Mouse (Mus musculus) erythroblast, embryonic 14.5 days (primary cell): Measurements from ENCODE around the gene Ranbp2. TPM values are rescaled to one million over a fixed set of nuclear protein-coding genes. Genes with fewer than 3 reads are reported as not detected.

Source experiments
- H3K27me3 ChIP-seq: 2 replicates; pipeline ENCODE4 v1.6.1; 2012; ENCODE audit warnings: inconsistent platforms; ENCODE audit not compliant: control insufficient read depth
- H3K36me3 ChIP-seq: 2 replicates; pipeline ENCODE4 v1.6.1; 2012; ENCODE audit warnings: mild to moderate bottlenecking, inconsistent platforms; ENCODE audit not compliant: control insufficient read depth
- H3K4me1 ChIP-seq: 2 replicates; pipeline ENCODE4 v1.6.1; 2012; ENCODE audit warnings: inconsistent platforms; ENCODE audit not compliant: control insufficient read depth
- H3K4me3 ChIP-seq: replicated peaks from 2 replicates; pipeline ENCODE3; 2012; ENCODE audit warnings: moderate library complexity, mild to moderate bottlenecking, inconsistent platforms
- H3K9me3 ChIP-seq: 2 replicates; pipeline ENCODE4 v1.6.1; 2012; ENCODE audit warnings: low read length, inconsistent platforms, mixed read lengths; ENCODE audit not compliant: control insufficient read depth
- GATA1 ChIP-seq: IDR thresholded peaks from 2 replicates; pipeline ENCODE4 v1.6.1; 2012; ENCODE audit warnings: low read length, inconsistent platforms, mixed read lengths
- TAL1 ChIP-seq: IDR thresholded peaks from 3 replicates; pipeline ENCODE4 v1.6.1; 2012; ENCODE audit warnings: low read length, inconsistent platforms, mixed read lengths
- polyA plus RNA-seq: library from polyadenylated mRNA; stranded (reverse); fragments of >175 nt; gene quantifications from 2 replicates; pipeline ENCODE4 v1.2.3, GENCODE M21; 2012

Gene Ranbp2
- polyA plus RNA-seq, 1 experiment = 0.29 TPM

- Histone ChIP-seq H3K4me1 (no peaks in the 10 kb centered on the region), H3K36me3 (peaks cover 100% of the 10 kb centered on the region), H3K4me3 (no peak overlapping the region), H3K9me3 (no peaks in the 10 kb centered on the region), H3K27me3 (no peaks in the 10 kb centered on the region)
- TF ChIP-seq TAL1 = no peak
- TF ChIP-seq GATA1 = no peak
Measured at GRCm38 (mm10) chr10:58479954-58480490, 33.3 kb downstream of the Ranbp2 start.

GRCm38 (mm10) chr10:58491031-58491430 lies 44.3 kb downstream of the Ranbp2 start:
- Histone ChIP-seq H3K4me3 (no peak overlapping the region), H3K27me3 (no peaks in the 10 kb centered on the region), H3K36me3 (peaks cover 93% of the 10 kb centered on the region), H3K4me1 (no peaks in the 10 kb centered on the region), H3K9me3 (no peaks in the 10 kb centered on the region)
- TF ChIP-seq GATA1 = no peak
- no peak for TF ChIP-seq TAL1

DNA sequence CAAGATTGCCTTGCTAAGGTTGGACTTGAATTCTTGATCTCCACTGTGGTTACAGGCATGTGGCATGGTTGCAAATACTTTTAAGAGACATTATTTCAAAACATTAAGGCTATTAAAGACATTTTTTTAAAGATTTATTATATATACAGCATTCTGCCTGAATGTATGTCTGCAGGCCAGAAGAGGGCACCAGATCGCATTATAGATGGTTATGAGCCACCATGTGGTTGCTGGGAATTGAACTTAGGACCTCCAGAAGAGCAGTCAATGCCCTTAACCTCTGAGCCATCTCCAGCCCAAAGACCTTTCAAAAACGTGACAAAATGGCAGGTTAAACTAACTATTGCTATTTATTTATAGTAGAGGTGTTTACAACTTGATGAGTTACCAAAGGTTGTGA lies 48.9 kb downstream of the Ranbp2 start:
- no peaks in the 10 kb centered on the region for H3K27me3 ChIP-seq
- H3K4me3 ChIP-seq = no peak overlapping the region
- no peaks in the 10 kb centered on the region for H3K9me3 ChIP-seq
- no peak for TF ChIP-seq TAL1
- no peak for TF ChIP-seq GATA1
- peaks cover 20% of the 10 kb centered on the region for H3K4me1 ChIP-seq
- H3K36me3 ChIP-seq = peaks cover 57% of the 10 kb centered on the region

DNA sequence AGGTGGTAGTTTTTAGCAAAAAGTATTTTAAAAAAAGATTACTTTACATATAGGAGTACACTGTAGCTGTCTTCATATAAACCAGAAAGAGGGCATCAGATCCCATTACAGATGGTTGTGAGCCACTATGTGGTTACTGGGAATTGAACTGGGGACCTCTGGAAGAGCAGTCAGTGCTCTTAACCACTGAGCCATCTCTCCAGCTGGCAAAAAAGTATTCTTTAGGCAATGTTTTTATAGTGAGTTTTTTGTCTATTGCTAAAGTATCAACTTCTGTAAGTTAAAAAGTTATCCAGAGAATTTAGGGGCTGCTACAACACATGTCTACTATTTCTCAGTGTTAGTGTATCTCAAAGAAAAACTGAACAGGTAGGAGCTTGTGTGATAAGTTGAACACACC lies 50.0 kb downstream of the Ranbp2 start:
- H3K36me3 ChIP-seq = peaks cover 49% of the 10 kb centered on the region
- H3K9me3 ChIP-seq = no peaks in the 10 kb centered on the region
- no peak for TF ChIP-seq TAL1
- TF ChIP-seq GATA1 = no peak
- no peaks in the 10 kb centered on the region for H3K27me3 ChIP-seq
- peaks cover 20% of the 10 kb centered on the region for H3K4me1 ChIP-seq
- peak overlapping the region; percentile 87 for H3K4me3 ChIP-seq

DNA sequence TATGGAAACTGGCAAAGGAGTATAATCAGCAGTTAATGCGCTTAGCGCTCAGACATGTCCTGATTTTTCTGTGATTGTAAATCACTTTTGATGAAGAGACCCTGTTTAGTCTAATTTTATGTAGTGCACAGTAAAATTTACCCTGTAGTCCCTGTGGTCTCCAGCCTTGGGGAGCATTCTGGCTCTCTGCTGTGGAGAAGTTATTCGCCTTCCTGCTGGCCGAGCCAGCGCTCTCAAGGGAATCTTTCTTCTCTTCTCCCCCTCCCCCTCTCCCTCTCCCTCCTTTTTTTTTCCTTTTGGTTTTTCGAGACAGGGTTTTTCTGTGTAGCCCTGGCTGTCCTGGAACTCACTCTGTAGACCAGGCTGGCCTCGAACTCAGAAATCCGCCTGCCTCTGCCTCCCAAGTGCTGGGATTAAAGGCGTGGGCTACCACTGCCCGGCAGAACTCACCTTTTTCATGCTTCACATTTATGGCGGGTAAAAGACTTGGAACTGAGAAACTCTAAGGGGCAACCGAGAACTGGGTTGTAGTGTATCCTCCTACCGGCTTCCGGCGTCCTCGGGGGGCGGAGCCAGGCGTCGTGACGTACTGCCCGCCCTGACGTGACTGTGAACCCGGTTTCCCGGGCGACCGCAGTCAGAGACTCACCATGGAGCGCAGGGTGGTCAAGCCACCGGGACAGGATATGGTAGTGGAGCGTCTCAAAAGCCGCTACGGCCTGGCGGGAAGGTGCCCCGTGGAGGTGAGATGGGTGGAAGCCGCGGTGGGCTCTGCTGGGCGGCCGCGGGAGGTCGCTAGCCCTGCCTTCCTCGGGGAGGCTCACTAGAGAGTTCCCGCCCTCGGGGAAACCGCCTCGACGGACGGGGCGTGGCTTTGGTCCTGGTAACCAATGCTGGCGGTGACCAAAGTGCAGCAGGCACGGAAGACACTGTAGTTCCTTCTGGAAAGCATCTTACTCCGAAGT lies 50.9 kb downstream of the Ranbp2 start, which contains the start of gene Ccdc138:
Ccdc138 (plus strand) TSS at position 629 of the 965 bp plus-strand sequence.
- H3K9me3 ChIP-seq = no peaks in the 10 kb centered on the region
- peaks cover 20% of the 10 kb centered on the region for H3K4me1 ChIP-seq
- TF ChIP-seq GATA1 (no peak), TAL1 (no peak)
- peak within 1 kb of the TSS; percentile 87 for H3K4me3 ChIP-seq
- H3K27me3 ChIP-seq = no peaks in the 10 kb centered on the region
- peaks cover 40% of the 10 kb centered on the region for H3K36me3 ChIP-seq

GRCm38 (mm10) chr10:58498516-58498915 lies 51.8 kb downstream of the Ranbp2 start:
- TF ChIP-seq GATA1 = no peak
- H3K27me3 ChIP-seq = no peaks in the 10 kb centered on the region
- peaks cover 34% of the 10 kb centered on the region for H3K36me3 ChIP-seq
- H3K4me3 ChIP-seq = peak overlapping the region; percentile 87
- peaks cover 20% of the 10 kb centered on the region for H3K4me1 ChIP-seq
- H3K9me3 ChIP-seq = no peaks in the 10 kb centered on the region

DNA sequence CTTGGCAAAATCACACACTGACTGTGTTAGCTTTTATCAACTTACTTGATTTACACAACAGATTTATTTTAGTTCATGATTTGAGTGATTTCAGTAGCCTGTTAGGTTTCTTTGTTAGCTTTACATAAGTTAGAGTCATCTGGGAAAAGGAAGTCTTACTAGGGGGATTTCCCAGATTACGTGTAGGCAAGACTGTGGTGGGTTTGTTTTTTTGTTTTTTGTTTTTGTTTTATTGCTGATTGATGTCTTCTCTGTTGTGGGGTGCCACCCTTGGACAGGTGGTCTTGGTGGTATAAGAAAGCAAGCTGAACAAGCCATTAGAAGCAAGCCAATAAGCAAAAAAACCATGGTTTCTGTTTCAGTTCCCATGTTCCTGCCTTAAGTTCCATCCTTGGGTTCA lies 82.6 kb downstream of the Ranbp2 start:
- TF ChIP-seq GATA1 = no peak
- TF ChIP-seq TAL1 = no peak
- H3K4me3 ChIP-seq = no peak overlapping the region
- no peaks in the 10 kb centered on the region for H3K27me3 ChIP-seq
- peaks cover 6% of the 10 kb centered on the region for H3K36me3 ChIP-seq
- no peaks in the 10 kb centered on the region for H3K9me3 ChIP-seq
- H3K4me1 ChIP-seq = no peaks in the 10 kb centered on the region

- no peak for TF ChIP-seq TAL1
- no peak for TF ChIP-seq GATA1
- peaks cover 4% of the 10 kb centered on the region for H3K36me3 ChIP-seq
- H3K4me3 ChIP-seq = no peak overlapping the region
- no peaks in the 10 kb centered on the region for H3K4me1 ChIP-seq
- H3K9me3 ChIP-seq = no peaks in the 10 kb centered on the region
- H3K27me3 ChIP-seq = no peaks in the 10 kb centered on the region
Measured at GRCm38 (mm10) chr10:58530896-58531790, 84.4 kb downstream of the Ranbp2 start.
